Mouse (Mus musculus): ENCODE results near the gene Tbca. TPM values are rescaled to one million over a fixed set of nuclear protein-coding genes. Genes with fewer than 3 reads are reported as not detected.

The Tbca gene
- polyA plus RNA-seq, 1 experiment from 2014 or later, result 216 TPM

DNA sequence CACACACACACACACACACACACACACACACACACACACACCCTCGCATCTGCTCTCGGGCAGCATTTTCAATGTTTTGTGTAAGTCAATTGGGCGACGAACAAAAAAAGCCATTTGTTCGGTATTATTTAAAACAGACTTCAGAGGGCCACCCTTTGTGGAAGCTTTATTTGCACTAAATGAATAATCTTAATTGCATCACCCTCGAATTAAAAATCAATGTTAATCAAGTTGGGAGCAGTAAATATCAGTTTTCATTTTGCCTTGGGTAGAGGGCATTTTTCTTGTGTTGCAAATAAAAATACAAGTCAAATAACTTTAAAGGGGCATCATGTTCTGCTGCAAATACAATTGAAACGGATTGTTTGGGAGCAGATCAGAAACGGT lies 85.3 kb downstream of the Tbca start:
- no peaks in the 10 kb centered on the region for H3K4me1 ChIP-seq (ENCODE audit: control insufficient read depth, insufficient read depth, low read length)
- no peak overlapping the region for H3K4me2 ChIP-seq (ENCODE audit: low read depth, low read length)
- H3K36me3 ChIP-seq (ENCODE audit: control insufficient read depth, insufficient read depth, low read length), result no peaks in the 10 kb centered on the region
- H3K9me3 ChIP-seq (ENCODE audit: control insufficient read depth, low read length), result no peaks in the 10 kb centered on the region
- H3K27me3 ChIP-seq (replicated peaks; ENCODE audit: control insufficient read depth, insufficient read depth, low read length), result peaks cover 67% of the 10 kb centered on the region
- no peak for ATAC-seq
- no peak overlapping the region for H3K27ac ChIP-seq (ENCODE audit: low read length)
- H3K9ac ChIP-seq (ENCODE audit: low read depth, low read length), result no peak overlapping the region
- no peak overlapping the region for H3K4me3 ChIP-seq (ENCODE audit: low read length)
- WGBS, result 2% methylated on average over 8 of the region's 8 CpGs

DNA sequence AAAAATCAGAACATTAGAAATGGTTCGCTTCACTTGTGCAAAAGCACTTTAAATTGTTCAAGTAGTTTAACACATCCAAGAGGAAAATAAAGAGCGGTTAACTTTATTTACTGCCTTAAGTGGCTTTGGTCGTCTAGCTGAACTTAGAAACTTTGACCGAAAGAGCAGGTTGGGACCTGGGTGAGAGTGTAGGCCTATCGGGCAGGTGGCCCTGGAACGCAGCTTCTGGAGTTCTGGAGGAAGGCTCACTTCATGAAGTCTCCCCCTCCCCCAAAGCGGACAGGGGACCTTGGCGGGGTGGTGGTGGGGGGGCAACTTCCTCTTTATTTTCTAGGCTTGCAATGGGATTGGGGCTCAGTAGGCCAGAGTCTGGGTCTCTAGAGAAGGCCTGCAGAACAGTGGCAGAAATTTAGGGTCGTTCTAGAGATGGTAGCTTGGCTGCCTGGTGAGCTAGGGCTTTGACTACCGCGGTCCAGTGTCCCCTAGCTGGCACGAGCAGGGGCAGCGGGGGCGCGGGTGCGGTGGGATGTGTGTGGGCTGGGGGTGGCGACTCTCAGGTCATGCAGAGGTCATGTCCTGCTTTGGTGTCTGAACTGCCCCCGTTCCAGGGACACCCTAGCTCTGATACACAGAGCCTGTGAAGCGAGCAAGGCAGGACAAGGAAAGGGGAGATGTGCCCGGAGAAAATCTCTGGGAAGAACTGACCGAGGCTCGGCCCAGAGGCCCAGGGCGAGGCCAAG lies 86.1 kb downstream of the Tbca start:
- no peaks in the 10 kb centered on the region for H3K4me1 ChIP-seq (ENCODE audit: control insufficient read depth, insufficient read depth, low read length)
- no peaks in the 10 kb centered on the region for H3K9me3 ChIP-seq (ENCODE audit: control insufficient read depth, low read length)
- H3K27me3 ChIP-seq (replicated peaks; ENCODE audit: control insufficient read depth, insufficient read depth, low read length), result peaks cover 64% of the 10 kb centered on the region
- no peak overlapping the region for H3K4me2 ChIP-seq (ENCODE audit: low read depth, low read length)
- no peak for ATAC-seq
- no peaks in the 10 kb centered on the region for H3K36me3 ChIP-seq (ENCODE audit: control insufficient read depth, insufficient read depth, low read length)
- no peak overlapping the region for H3K4me3 ChIP-seq (ENCODE audit: low read length)
- no peak overlapping the region for H3K27ac ChIP-seq (ENCODE audit: low read length)
- WGBS, result 2% methylated on average over 23 of the region's 23 CpGs
- H3K9ac ChIP-seq (ENCODE audit: low read depth, low read length), result no peak overlapping the region

DNA sequence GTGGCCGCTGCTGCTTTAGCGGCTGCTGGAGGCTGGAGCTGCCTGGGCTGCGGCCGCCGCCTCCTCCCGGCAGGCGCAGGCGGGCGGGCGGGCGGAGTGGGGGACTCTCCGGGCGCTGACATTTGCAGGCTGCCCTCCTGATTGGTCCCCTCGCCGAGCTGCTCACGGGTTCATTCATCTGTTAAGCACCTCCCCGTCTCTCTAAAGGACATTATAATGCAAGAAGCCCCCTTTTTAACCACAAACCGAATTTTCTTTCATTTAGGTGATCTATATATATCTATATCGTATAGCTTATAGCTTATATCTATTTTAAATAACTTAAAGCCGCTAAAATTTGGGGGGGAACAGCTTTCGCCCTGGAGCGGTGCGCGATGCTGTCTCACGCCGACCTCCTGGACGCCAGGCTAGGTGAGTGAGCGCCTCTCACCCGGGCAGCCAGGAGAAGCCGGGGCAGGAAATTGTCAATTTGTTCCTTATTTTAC lies 86.7 kb downstream of the Tbca start, which contains the start of gene Otp:
TSS of gene Otp (plus strand) at position 207 of the 485 bp plus-strand sequence.
- H3K27me3 ChIP-seq (replicated peaks; ENCODE audit: control insufficient read depth, insufficient read depth, low read length), result peaks cover 67% of the 10 kb centered on the region
- H3K9me3 ChIP-seq (ENCODE audit: control insufficient read depth, low read length), result no peaks in the 10 kb centered on the region
- no peak within 1 kb of the TSS for H3K9ac ChIP-seq (ENCODE audit: low read depth, low read length)
- no peaks in the 10 kb centered on the region for H3K4me1 ChIP-seq (ENCODE audit: control insufficient read depth, insufficient read depth, low read length)
- no peak within 1 kb of the TSS for H3K4me3 ChIP-seq (ENCODE audit: low read length)
- no peaks in the 10 kb centered on the region for H3K36me3 ChIP-seq (ENCODE audit: control insufficient read depth, insufficient read depth, low read length)
- ATAC-seq, result no peak
- 1% methylated on average over 30 of the region's 30 CpGs for WGBS
- no peak within 1 kb of the TSS for H3K27ac ChIP-seq (ENCODE audit: low read length)
- no peak within 1 kb of the TSS for H3K4me2 ChIP-seq (ENCODE audit: low read depth, low read length)

DNA sequence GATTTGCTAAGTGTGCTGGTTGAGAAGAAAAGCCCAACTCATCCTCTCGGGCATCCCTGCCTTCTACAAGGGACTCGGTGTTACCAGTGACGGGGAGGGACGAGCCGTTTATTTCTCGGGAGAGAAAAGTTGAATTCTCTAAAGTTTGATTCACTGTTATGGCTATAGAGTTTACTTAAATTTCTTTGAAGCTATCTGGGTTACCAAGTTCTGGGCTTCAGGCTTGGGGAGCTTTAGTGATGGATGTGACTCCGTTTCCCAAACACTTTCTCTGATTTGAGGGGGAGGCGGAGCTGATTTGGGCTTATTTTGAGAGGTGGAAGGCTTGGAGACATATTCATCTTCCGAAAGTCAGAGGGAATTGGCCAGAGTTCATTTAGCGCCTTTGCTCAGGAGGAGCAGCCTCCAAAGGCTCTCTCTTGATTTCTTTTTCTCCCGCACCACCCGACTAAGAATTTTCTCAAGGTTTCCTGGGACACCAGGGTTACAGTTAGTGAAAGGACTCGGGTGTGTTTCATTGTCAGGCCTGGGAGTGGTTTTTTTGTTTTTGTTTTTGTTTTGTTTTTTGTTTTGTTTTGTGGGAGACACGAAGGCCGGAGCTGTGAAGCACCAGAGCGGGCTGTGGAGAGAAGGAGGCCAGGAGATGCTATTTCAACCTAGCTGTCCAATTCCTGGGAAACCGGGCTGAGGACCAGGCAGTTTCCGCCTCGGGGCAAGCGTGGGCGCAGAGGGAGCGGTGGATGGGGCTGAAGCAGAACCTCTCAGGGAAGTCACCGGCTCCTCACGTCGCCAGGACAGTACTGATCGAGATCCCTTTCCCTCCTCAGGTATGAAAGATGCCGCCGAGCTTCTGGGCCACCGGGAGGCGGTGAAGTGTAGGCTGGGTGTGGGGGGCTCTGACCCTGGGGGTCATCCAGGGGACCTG lies 87.8 kb downstream of the Tbca start:
- Histone ChIP-seq H3K4me3 (ENCODE audit: low read length) (no peak overlapping the region), H3K9ac (ENCODE audit: low read depth, low read length) (no peak overlapping the region), H3K4me1 (ENCODE audit: control insufficient read depth, insufficient read depth, low read length) (no peaks in the 10 kb centered on the region), H3K27ac (ENCODE audit: low read length) (no peak overlapping the region), H3K27me3 (replicated peaks; ENCODE audit: control insufficient read depth, insufficient read depth, low read length) (peaks cover 68% of the 10 kb centered on the region), H3K36me3 (ENCODE audit: control insufficient read depth, insufficient read depth, low read length) (no peaks in the 10 kb centered on the region), H3K4me2 (ENCODE audit: low read depth, low read length) (no peak overlapping the region), H3K9me3 (ENCODE audit: control insufficient read depth, low read length) (no peaks in the 10 kb centered on the region)
- WGBS, result 2% methylated on average over 30 of the region's 30 CpGs
- ATAC-seq, result no peak

DNA sequence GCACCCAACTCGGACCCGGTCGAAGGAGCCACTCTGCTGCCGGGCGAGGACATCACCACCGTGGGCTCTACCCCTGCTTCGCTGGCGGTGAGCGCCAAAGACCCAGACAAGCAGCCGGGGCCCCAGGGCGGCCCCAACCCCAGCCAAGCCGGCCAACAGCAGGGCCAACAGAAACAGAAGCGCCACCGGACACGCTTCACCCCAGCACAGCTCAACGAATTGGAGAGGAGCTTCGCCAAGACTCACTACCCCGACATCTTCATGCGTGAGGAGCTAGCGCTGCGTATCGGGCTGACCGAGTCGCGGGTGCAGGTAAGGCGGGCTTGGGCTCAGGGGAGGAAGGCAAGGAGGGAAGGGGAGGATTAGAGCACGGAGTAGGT lies 88.5 kb downstream of the Tbca start:
- H3K36me3 ChIP-seq (ENCODE audit: control insufficient read depth, insufficient read depth, low read length), result no peaks in the 10 kb centered on the region
- WGBS, result 2% methylated on average over 27 of the region's 27 CpGs
- H3K9ac ChIP-seq (ENCODE audit: low read depth, low read length), result no peak overlapping the region
- H3K4me3 ChIP-seq (ENCODE audit: low read length), result no peak overlapping the region
- no peak overlapping the region for H3K27ac ChIP-seq (ENCODE audit: low read length)
- ATAC-seq, result no peak
- no peaks in the 10 kb centered on the region for H3K9me3 ChIP-seq (ENCODE audit: control insufficient read depth, low read length)
- H3K27me3 ChIP-seq (replicated peaks; ENCODE audit: control insufficient read depth, insufficient read depth, low read length), result peaks cover 70% of the 10 kb centered on the region
- no peaks in the 10 kb centered on the region for H3K4me1 ChIP-seq (ENCODE audit: control insufficient read depth, insufficient read depth, low read length)
- no peak overlapping the region for H3K4me2 ChIP-seq (ENCODE audit: low read depth, low read length)

DNA sequence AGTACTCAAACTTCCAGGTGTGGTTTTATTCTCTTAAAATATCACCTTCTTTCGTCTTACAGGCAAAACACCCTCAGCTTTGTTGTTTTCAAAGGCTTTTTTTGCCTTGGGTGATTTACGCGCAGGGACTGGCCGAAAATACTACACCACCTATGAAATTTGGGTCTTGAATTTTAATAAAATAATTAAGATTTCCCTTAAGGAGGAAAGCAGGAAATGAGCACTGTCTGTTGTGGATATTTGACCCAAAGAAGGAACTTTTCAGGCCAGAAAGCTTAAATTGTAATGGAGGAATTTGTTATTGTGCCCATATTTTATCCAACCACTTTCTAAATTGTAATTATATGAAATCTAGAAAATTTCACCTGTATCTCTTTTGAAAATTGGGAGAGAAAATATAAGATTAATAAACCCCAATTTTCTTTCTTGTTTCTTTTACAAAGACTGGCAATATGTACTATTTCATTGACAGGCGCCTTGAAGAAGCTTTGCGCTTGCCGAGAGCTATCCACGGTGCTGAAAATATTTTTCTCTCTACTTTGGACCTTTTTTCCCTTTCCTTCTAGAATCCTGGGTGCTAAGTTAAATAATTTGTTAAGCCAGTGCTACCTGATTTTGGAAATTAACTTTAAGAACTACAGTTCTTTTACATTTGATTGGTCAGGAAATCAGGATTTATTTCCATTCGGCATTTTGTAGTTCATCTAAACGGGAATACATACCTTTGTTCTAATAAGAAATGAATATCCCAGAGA lies 89.5 kb downstream of the Tbca start:
- H3K27me3 ChIP-seq (replicated peaks; ENCODE audit: control insufficient read depth, insufficient read depth, low read length), result peaks cover 70% of the 10 kb centered on the region
- WGBS, result 14% methylated on average over 10 of the region's 10 CpGs
- no peaks in the 10 kb centered on the region for H3K9me3 ChIP-seq (ENCODE audit: control insufficient read depth, low read length)
- no peaks in the 10 kb centered on the region for H3K36me3 ChIP-seq (ENCODE audit: control insufficient read depth, insufficient read depth, low read length)
- H3K9ac ChIP-seq (ENCODE audit: low read depth, low read length), result no peak overlapping the region
- no peak overlapping the region for H3K4me2 ChIP-seq (ENCODE audit: low read depth, low read length)
- ATAC-seq, result no peak
- no peak overlapping the region for H3K27ac ChIP-seq (ENCODE audit: low read length)
- H3K4me3 ChIP-seq (ENCODE audit: low read length), result no peak overlapping the region
- peaks cover 7% of the 10 kb centered on the region for H3K4me1 ChIP-seq (ENCODE audit: control insufficient read depth, insufficient read depth, low read length)

DNA sequence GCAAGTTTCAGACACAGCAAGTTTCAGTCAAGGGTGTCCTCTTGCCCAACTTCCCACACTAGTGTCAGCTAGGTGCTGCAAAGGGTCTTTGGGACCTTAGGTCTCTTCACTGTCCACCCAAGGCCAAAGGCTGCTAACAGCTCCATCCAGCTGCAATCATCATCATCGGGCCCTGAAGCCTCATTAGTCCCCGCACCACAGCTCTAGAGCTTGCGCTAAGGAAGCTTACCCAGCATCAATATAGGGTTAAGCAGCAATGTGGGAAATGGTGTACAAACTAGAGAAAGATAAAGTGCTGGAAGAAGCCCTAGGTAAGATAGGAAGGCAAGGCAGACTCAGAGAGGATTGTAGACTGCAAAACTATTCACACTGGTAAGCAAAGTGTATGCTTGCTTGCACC lies 92.5 kb downstream of the Tbca start:
- H3K4me2 ChIP-seq (ENCODE audit: low read depth, low read length), result no peak overlapping the region
- H3K9ac ChIP-seq (ENCODE audit: low read depth, low read length), result no peak overlapping the region
- H3K4me3 ChIP-seq (ENCODE audit: low read length), result no peak overlapping the region
- no peaks in the 10 kb centered on the region for H3K9me3 ChIP-seq (ENCODE audit: control insufficient read depth, low read length)
- no peaks in the 10 kb centered on the region for H3K36me3 ChIP-seq (ENCODE audit: control insufficient read depth, insufficient read depth, low read length)
- H3K27me3 ChIP-seq (replicated peaks; ENCODE audit: control insufficient read depth, insufficient read depth, low read length), result peaks cover 74% of the 10 kb centered on the region
- no peak overlapping the region for H3K27ac ChIP-seq (ENCODE audit: low read length)
- no peak for ATAC-seq
- 1% methylated on average over 3 of the region's 3 CpGs for WGBS
- H3K4me1 ChIP-seq (ENCODE audit: control insufficient read depth, insufficient read depth, low read length), result peaks cover 20% of the 10 kb centered on the region

DNA sequence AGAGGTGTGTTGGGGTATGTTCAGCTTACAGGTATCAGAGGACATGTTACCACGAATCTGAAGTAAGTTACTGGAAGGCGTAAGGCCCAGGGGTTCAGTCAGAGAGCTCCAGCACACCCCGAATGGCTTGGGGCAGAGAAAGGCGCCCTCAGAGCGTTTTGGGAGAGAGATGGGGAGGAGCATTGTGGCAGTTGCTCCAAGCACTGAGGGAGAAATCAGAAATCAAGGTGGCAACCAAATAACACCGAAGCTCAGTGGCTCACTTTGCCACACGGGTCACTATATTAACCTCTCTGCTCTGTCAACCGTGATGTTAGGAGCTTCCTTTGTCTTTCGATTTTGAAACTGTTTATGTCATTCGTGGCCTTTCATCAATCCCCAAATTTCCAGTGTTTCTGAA lies 93.5 kb downstream of the Tbca start:
- Histone ChIP-seq H3K9ac (ENCODE audit: low read depth, low read length) (no peak overlapping the region), H3K36me3 (ENCODE audit: control insufficient read depth, insufficient read depth, low read length) (no peaks in the 10 kb centered on the region), H3K4me3 (ENCODE audit: low read length) (no peak overlapping the region), H3K27ac (ENCODE audit: low read length) (no peak overlapping the region), H3K9me3 (ENCODE audit: control insufficient read depth, low read length) (no peaks in the 10 kb centered on the region), H3K4me2 (ENCODE audit: low read depth, low read length) (0 out of 2 replicates have a peak overlapping the region, but pooled peaks have one; percentile 78), H3K27me3 (replicated peaks; ENCODE audit: control insufficient read depth, insufficient read depth, low read length) (peaks cover 64% of the 10 kb centered on the region), H3K4me1 (ENCODE audit: control insufficient read depth, insufficient read depth, low read length) (peaks cover 20% of the 10 kb centered on the region)
- no peak for ATAC-seq
- 3% methylated on average over 10 of the region's 10 CpGs for WGBS

DNA sequence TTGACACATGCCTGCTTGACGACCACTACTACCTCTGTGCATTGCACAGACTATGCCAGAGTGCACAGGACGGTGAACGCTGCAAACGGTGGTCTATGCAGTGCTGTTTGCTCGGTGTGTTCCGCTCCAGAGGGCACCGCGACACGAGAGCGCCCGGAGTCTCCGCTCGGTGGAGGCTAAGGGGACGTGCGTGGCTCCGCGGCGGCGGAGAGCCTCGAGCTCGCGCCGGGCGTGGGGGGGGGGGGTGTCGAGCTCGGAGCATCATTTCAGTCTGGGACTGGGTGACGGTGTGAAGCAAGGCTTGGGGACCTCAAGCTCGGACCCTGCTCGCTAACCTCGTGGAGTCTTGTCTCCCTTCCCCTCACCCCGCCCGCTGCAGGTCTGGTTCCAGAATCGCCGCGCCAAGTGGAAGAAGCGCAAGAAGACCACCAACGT lies 94.0 kb downstream of the Tbca start:
- no peaks in the 10 kb centered on the region for H3K36me3 ChIP-seq (ENCODE audit: control insufficient read depth, insufficient read depth, low read length)
- H3K9ac ChIP-seq (ENCODE audit: low read depth, low read length), result no peak overlapping the region
- H3K27ac ChIP-seq (ENCODE audit: low read length), result no peak overlapping the region
- no peaks in the 10 kb centered on the region for H3K9me3 ChIP-seq (ENCODE audit: control insufficient read depth, low read length)
- peak; percentile 31; the same call in 1 of the 2 replicates for ATAC-seq
- H3K4me3 ChIP-seq (ENCODE audit: low read length), result peak overlapping the region; percentile 48
- peaks cover 60% of the 10 kb centered on the region for H3K27me3 ChIP-seq (replicated peaks; ENCODE audit: control insufficient read depth, insufficient read depth, low read length)
- H3K4me1 ChIP-seq (ENCODE audit: control insufficient read depth, insufficient read depth, low read length), result peaks cover 20% of the 10 kb centered on the region
- peak overlapping the region; percentile 78 for H3K4me2 ChIP-seq (ENCODE audit: low read depth, low read length)
- under 1% methylated on average over 36 of the region's 37 CpGs for WGBS

Data from intestine, embryonic 16.5 days (tissue).